ENCODE assay signal across 17 mouse cellular contexts in genomic region chr8:49017741-49018140, GRCm38 (mm10).
"Had no signal": no experiment of that assay in that cellular context is flagged by ENCODE, and none has a peak within 500 bp of the region (broad histone marks: within the 10 kb centered on the region; RNA-seq: fewer than 3 reads in every experiment).

No protein-coding gene starts in this region.

- H3K4me2 ChIP-seq: lung, embryonic 15.5 days; midbrain, embryonic 11.5 days; midbrain, embryonic 13.5 days; midbrain, embryonic 15.5 days; neural tube, embryonic 12.5 days; stomach, embryonic 15.5 days had no signal

- H3K27me3 ChIP-seq: lung, embryonic 15.5 days; megakaryocyte, embryonic 14.5 days; midbrain, embryonic 13.5 days; midbrain, embryonic 15.5 days; neural tube, embryonic 12.5 days; stomach, embryonic 15.5 days had no signal

- H3K9me3 ChIP-seq: lung, embryonic 15.5 days; midbrain, embryonic 13.5 days; midbrain, embryonic 15.5 days; neural tube, embryonic 12.5 days; stomach, embryonic 15.5 days had no signal

- H3K27ac ChIP-seq: lung, embryonic 15.5 days; macrophage; midbrain, embryonic 13.5 days; midbrain, embryonic 15.5 days; neural tube, embryonic 12.5 days; stomach, embryonic 15.5 days; stomach, postnatal 0 days had no signal

- H3K4me1 ChIP-seq: megakaryocyte, embryonic 14.5 days; neural tube, embryonic 12.5 days; stomach, embryonic 15.5 days had no signal

- ATAC-seq: lung, postnatal 0 days; midbrain, embryonic 13.5 days; midbrain, embryonic 15.5 days had no signal

- H3K4me3 ChIP-seq: lung, embryonic 15.5 days; megakaryocyte, embryonic 14.5 days; midbrain, embryonic 13.5 days; midbrain, embryonic 15.5 days; neural tube, embryonic 12.5 days; stomach, embryonic 15.5 days had no signal

- H3K36me3 ChIP-seq: lung, embryonic 15.5 days; midbrain, embryonic 13.5 days; midbrain, embryonic 15.5 days; neural tube, embryonic 12.5 days; stomach, embryonic 15.5 days had no signal

- DNase-seq: lung, adult 2 months; lung, postnatal 14 days; lung, postnatal 36 days; right cerebral cortex, postnatal 14 days; thymus, adult 2 months; thymus, postnatal 25 days; thymus, postnatal 4 days had no signal

- H3K9ac ChIP-seq: lung, embryonic 15.5 days; midbrain, embryonic 13.5 days; midbrain, embryonic 15.5 days; neural tube, embryonic 12.5 days; stomach, embryonic 15.5 days had no signal
